Mouse (Mus musculus) ES-Bruce4 (cell line): ENCODE results near the gene Pif1. TPM values are rescaled to one million over a fixed set of nuclear protein-coding genes. Genes with fewer than 3 reads are reported as not detected.

ENCODE experiments used
- H3K27ac ChIP-seq: 2 replicates; pipeline ENCODE4 v1.5.1; 2012; ENCODE audit warnings: low read length, inconsistent platforms; ENCODE audit not compliant: insufficient read depth
- H3K27me3 ChIP-seq: 2 replicates; pipeline ENCODE4 v1.6.1; 2012; ENCODE audit warnings: mild to moderate bottlenecking, low read length, inconsistent platforms; ENCODE audit not compliant: control insufficient read depth, poor library complexity, insufficient read depth, severe bottlenecking
- H3K36me3 ChIP-seq: 2 replicates; pipeline ENCODE4 v1.6.1; 2012; ENCODE audit warnings: inconsistent platforms, mild to moderate bottlenecking, low read length, moderate library complexity; ENCODE audit not compliant: control insufficient read depth, poor library complexity, insufficient read depth, severe bottlenecking
- H3K4me1 ChIP-seq: one replicate; pipeline ENCODE4 v1.8.1; 2011; ENCODE audit warnings: low read length; ENCODE audit not compliant: control insufficient read depth, insufficient read depth
- H3K4me3 ChIP-seq: 2 replicates; pipeline ENCODE4 v1.5.1; 2011; ENCODE audit warnings: low read depth, mild to moderate bottlenecking, low read length
- H3K9ac ChIP-seq: 2 replicates; pipeline ENCODE4 v1.6.1; 2012; ENCODE audit warnings: low read depth, mild to moderate bottlenecking, inconsistent platforms; ENCODE audit not compliant: poor library complexity, severe bottlenecking
- H3K9me3 ChIP-seq: replicated peaks from 2 replicates; pipeline ENCODE4 v1.6.1; 2012; ENCODE audit warnings: mild to moderate bottlenecking, low read length, inconsistent platforms; ENCODE audit not compliant: control insufficient read depth, poor library complexity, insufficient read depth, severe bottlenecking
- CTCF ChIP-seq: IDR thresholded peaks from one replicate; pipeline ENCODE4 v1.8.1; 2011; ENCODE audit warnings: low read depth, low read length
- EP300 ChIP-seq: IDR thresholded peaks from 2 replicates; pipeline ENCODE4 v1.6.1; 2011; ENCODE audit warnings: low read depth, low read length; ENCODE audit not compliant: insufficient read depth
- POLR2A ChIP-seq: IDR thresholded peaks from one replicate; pipeline ENCODE4 v1.8.1; 2011; ENCODE audit warnings: low read length; ENCODE audit not compliant: insufficient read depth
- polyA plus RNA-seq: library from polyadenylated mRNA; stranded (reverse); fragments of >200 nt; gene quantifications from 2 replicates; pipeline ENCODE4 v1.2.4, GENCODE M21; 2011; ENCODE audit warnings: low read depth; ENCODE audit not compliant: missing spikeins, insufficient read depth, insufficient read length

Gene Pif1
- polyA plus RNA-seq, 1 experiment: 32.3 TPM

GRCm38 (mm10) chr9:65621666-65622065 is 34.7 kb downstream of the Pif1 start:
- no peak for TF ChIP-seq CTCF
- no peak for TF ChIP-seq POLR2A
- TF ChIP-seq EP300: no peak
- Histone ChIP-seq H3K9me3 (no peaks in the 10 kb centered on the region), H3K27ac (no peak overlapping the region), H3K36me3 (no peaks in the 10 kb centered on the region), H3K27me3 (no peaks in the 10 kb centered on the region), H3K4me3 (no peak overlapping the region), H3K4me1 (peaks cover 8% of the 10 kb centered on the region), H3K9ac (no peak overlapping the region)

DNA sequence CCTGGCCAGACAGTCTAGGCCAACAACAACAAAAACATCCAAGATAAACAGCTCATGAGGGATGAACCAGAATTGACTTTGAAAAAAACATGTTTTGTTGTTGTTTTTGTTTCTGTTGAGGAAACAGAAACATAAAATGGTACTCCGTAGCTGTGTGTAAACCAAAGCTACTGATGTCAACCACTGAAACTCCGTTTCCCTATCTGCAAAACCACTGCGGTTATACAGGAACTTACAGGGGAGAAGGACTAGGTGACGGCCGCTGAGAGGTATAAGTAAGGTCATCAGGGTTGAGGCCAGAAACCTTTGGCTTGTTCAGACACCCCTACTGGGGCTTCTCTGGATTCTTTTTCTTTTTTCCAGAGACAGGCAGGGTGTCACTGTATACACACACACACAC is 35.9 kb downstream of the Pif1 start:
- Histone ChIP-seq H3K4me3 (no peak overlapping the region), H3K36me3 (no peaks in the 10 kb centered on the region), H3K9me3 (no peaks in the 10 kb centered on the region), H3K27me3 (no peaks in the 10 kb centered on the region), H3K27ac (no peak overlapping the region), H3K9ac (no peak overlapping the region), H3K4me1 (peaks cover 5% of the 10 kb centered on the region)
- no peak for TF ChIP-seq POLR2A
- TF ChIP-seq EP300: no peak
- TF ChIP-seq CTCF: no peak

DNA sequence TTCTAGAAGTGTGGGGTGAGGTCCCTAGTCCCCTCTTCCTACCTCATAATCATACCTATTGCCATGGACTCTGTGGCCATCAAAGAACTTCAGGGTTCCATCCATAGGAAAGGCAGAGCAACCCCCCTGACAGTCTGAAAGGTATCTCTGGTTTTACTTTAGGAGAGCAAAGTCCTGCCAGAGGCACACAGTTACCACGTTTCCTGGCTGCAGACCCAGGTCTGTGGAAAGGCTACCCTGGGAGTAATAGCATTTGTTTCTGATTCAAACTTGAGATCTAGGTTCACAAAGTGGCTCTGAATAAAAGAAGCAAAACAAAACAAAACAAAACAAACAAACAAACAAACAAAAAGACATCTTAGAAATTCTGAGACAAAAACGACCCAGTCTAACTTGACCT is 37.3 kb downstream of the Pif1 start:
- no peaks in the 10 kb centered on the region for H3K27me3 ChIP-seq
- H3K27ac ChIP-seq: no peak overlapping the region
- H3K36me3 ChIP-seq: no peaks in the 10 kb centered on the region
- H3K9ac ChIP-seq: no peak overlapping the region
- H3K4me1 ChIP-seq: peaks cover 3% of the 10 kb centered on the region
- TF ChIP-seq CTCF (no peak), POLR2A (no peak), EP300 (no peak)
- no peak overlapping the region for H3K4me3 ChIP-seq
- no peaks in the 10 kb centered on the region for H3K9me3 ChIP-seq

DNA sequence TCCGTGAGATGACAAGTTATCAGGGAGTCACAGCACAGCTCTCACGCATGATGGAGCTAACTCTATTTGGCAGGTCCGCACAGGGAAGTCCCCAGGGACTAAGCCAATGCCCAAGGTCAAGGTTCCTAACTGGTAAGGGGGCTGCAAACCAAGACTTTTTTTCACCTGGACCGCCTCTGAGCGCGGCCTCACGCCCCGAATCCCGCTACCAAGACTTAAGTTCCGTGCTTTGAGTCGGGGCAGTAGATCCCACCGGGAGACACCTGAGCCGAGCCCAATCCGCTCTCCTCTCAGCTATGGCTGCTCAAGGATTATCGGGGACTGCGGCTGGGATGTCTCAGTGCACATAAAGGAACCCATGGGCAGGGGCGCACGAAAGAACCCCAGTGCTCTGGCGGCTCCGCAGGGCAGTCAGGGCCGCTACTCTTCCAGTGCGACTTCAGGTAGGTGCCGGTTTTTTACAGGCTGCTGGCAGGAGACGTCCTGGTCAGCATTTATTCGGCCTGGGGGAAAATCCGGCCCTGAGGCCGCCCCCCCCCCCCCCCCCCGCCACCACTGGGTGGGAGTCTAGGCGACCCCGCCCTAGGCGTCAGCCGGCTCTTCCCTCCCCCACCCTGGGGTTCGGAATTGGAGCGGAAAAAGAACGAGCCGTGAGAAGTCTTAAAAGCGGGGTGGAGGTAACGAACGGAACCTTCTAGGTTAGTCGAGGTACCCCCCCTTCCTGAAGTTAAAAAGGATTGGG is 42.2 kb downstream of the Pif1 start, which contains the start of gene Rbpms2:
Gene Rbpms2, plus strand, starts transcription at position 624 of the 742 bp plus-strand sequence.
- Histone ChIP-seq H3K27ac (peak within 1 kb of the TSS; percentile 91), H3K9me3 (no peaks in the 10 kb centered on the region), H3K36me3 (no peaks in the 10 kb centered on the region), H3K9ac (peak within 1 kb of the TSS; percentile 85), H3K4me1 (no peaks in the 10 kb centered on the region), H3K27me3 (no peaks in the 10 kb centered on the region), H3K4me3 (peak within 1 kb of the TSS; percentile 92)
- TF ChIP-seq POLR2A (peak; percentile 17), EP300 (no peak)

DNA sequence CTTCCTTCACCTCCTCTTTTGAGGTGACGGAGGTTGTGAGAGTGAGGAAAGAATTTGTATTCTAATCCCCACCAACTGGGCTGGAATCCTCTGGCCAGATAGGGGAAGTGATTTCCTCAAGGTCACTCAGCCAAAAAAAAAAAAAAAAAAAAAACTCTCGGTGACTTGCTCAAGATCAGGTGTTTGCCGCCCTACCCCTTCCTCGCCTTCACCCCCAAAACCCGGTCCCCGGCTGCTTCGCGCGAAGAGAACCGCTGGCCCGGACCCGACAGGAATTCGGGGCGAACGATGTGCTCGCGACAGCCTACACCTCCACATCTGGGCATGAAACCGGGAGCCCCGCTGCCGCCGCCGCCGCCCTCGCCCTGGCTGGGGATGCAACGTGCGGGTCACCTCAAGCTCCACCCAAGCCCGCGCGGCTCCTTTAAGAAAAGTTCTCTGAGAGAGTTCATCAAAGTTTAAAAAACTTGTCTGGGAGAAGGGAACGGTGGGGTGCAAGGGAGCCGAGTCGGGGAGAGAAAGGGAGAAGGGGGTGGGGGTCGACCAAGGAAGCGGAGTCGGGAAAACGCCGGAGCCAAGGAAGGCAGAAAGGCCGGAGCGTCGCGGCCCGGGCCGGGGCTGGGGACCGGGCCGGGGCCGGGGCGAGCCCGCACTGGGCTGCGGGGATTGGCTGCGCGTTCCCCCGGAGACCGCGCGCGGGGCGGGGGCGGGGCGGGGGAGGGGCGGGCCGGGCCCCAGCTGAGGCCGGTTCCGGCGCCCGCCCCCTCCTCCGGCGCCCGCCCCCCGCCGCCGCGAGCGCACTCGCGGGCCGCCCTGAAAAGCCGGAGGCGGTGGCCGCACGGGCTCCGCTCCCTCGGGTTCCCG is 43.0 kb downstream of the Pif1 start:
- no peaks in the 10 kb centered on the region for H3K9me3 ChIP-seq
- peak overlapping the region; percentile 92 for H3K4me3 ChIP-seq
- no peaks in the 10 kb centered on the region for H3K4me1 ChIP-seq
- TF ChIP-seq POLR2A (no peak), EP300 (no peak)
- no peaks in the 10 kb centered on the region for H3K27me3 ChIP-seq
- peak overlapping the region; percentile 91 for H3K27ac ChIP-seq
- H3K36me3 ChIP-seq: no peaks in the 10 kb centered on the region
- peak overlapping the region; percentile 85 for H3K9ac ChIP-seq
